Mouse (Mus musculus) ovary, adult 10 weeks (tissue): ENCODE measurements around the gene Tent5b. TPM values are rescaled to one million over a fixed set of nuclear protein-coding genes. Genes with fewer than 3 reads are reported as not detected.

ENCODE experiments used
- polyA plus RNA-seq: library from polyadenylated mRNA; stranded (reverse); fragments of 350-450 nt; fragmentation: Illumina TruSeq; extraction: RNeasy Lipid Tissue Mini Kit (QIAGEN cat#74804); gene quantifications from one replicate; pipeline ENCODE4 v1.2.3, GENCODE M21; 2014

Gene Tent5b
- 0.46 TPM for polyA plus RNA-seq

GRCm38 (mm10) chr4:133479458-133480184 lies at the start of gene Tent5b:
TSS of gene Tent5b (plus strand) at chr4:133480132.

GRCm38 (mm10) chr4:133498160-133498724 lies 18.3 kb downstream of the Tent5b start, which contains the start of gene Trnp1:
TSS of gene Trnp1 (minus strand) at chr4:133498550.

GRCm38 (mm10) chr4:133518601-133519368 lies 38.9 kb downstream of the Tent5b start, which contains the start of gene Kdf1:
TSS of gene Kdf1 (plus strand) at chr4:133518963.

Other genes with a start within 250 kb of the Tent5b start
- gene Map3k6, start 239.3 kb upstream of the Tent5b start, polyA plus RNA-seq = 1.1 TPM
- not detected for gene Sytl1, start 217.0 kb upstream of the Tent5b start, polyA plus RNA-seq
- gene Tmem222, start 202.3 kb upstream of the Tent5b start, polyA plus RNA-seq = 0.88 TPM
- 2.3 TPM for gene Wdtc1, start 126.7 kb upstream of the Tent5b start, polyA plus RNA-seq
- 1.7 TPM for gene Slc9a1, start 110.4 kb upstream of the Tent5b start, polyA plus RNA-seq
- gene Trnp1, start 18.4 kb downstream of the Tent5b start, polyA plus RNA-seq = not detected
- gene Kdf1, start 38.8 kb downstream of the Tent5b start, polyA plus RNA-seq = not detected
- gene Nudc, start 65.9 kb downstream of the Tent5b start, polyA plus RNA-seq = 38.6 TPM
- not detected for gene Nr0b2, start 73.2 kb downstream of the Tent5b start, polyA plus RNA-seq
- not detected for gene Gpatch3, start 94.6 kb downstream of the Tent5b start, polyA plus RNA-seq
- not detected for gene Gpn2, start 104.2 kb downstream of the Tent5b start, polyA plus RNA-seq
- not detected for gene Sfn, start 122.0 kb downstream of the Tent5b start, polyA plus RNA-seq
- gene Zdhhc18, start 170.0 kb downstream of the Tent5b start, polyA plus RNA-seq = 2.2 TPM
- 3.8 TPM for gene Pigv, start 192.5 kb downstream of the Tent5b start, polyA plus RNA-seq